Mouse (Mus musculus) forebrain, embryonic 10.5 days (tissue): ENCODE measurements around the gene Gas2l3. TPM values are rescaled to one million over a fixed set of nuclear protein-coding genes. Genes with fewer than 3 reads are reported as not detected.

Experiments used
- DNase-seq: peaks from one replicate; pipeline ENCODE4 v3.0.0-alpha.2; 2017; ENCODE audit warnings: low spot score; ENCODE audit errors: extremely low spot score
- H3K27ac ChIP-seq: fragments of 300-500 bp; sonication (generic); 2 replicates; pipeline ENCODE4 v1.5.1; 2016; ENCODE audit warnings: mild to moderate bottlenecking
- H3K27me3 ChIP-seq: fragments of 300-500 bp; sonication (generic); 2 replicates; pipeline ENCODE4 v1.6.1; 2016; ENCODE audit warnings: mild to moderate bottlenecking; ENCODE audit not compliant: poor library complexity, severe bottlenecking
- H3K36me3 ChIP-seq: fragments of 300-500 bp; sonication (generic); replicated peaks from 2 replicates; pipeline ENCODE4 v1.6.1; 2016; ENCODE audit warnings: mild to moderate bottlenecking, moderate library complexity
- H3K4me1 ChIP-seq: fragments of 300-500 bp; sonication (generic); 2 replicates; pipeline ENCODE4 v1.6.1; 2016
- H3K4me3 ChIP-seq: fragments of 300-500 bp; sonication (generic); 2 replicates; pipeline ENCODE4 v1.5.1; 2016; ENCODE audit warnings: mild to moderate bottlenecking, moderate library complexity
- H3K9me3 ChIP-seq: fragments of 300-500 bp; sonication (generic); 2 replicates; pipeline ENCODE4 v1.6.1; 2016; ENCODE audit warnings: mild to moderate bottlenecking, moderate library complexity
- WGBS: fragments of 180-500 bp; shearing (Covaris S2); methylation state at CpG from one replicate; pipeline ENCODE4 v1.1.7; 2016; 5-methylcytosine and 5-hydroxymethylcytosine counted together
- polyA plus RNA-seq: library from polyadenylated mRNA; unstranded; fragments of >200 nt; fragmentation: Nextera tagmentation; extraction: Ambion mirVana; gene quantifications from 2 replicates; pipeline ENCODE4 v1.2.1, GENCODE M21; 2016

Gene Gas2l3
- 14.7 and 15.4 TPM in 2 replicates for polyA plus RNA-seq

DNA sequence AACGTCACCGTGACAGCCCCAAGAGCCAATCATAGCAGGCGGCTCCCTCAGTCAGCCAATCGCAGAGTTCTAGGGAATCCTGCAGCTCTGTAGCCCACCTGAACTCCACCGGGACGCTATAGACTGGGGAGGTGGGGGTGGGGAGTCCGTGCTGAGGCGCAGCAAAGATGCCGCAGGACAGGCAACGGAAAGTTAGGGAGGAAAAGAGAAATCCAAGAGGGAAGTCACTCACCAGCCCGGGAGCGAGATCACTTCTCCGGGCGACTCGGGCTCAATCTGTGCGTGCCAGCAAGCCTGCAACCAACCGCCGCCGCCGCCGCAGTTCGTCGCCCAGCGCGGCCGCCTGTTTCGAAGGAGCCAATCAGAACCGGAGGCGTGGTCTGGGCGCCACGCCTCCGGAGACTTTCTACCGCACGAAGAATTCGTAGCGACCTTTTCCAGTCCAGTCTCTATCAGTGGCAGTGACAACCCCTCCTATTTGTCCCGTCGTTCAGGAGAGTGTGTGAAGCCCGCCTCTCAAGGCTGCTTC, at the start of gene Gas2l3:
TSS of gene Gas2l3 (minus strand) at position 345 of the 529 bp plus-strand sequence.
- H3K4me1 ChIP-seq: peaks cover 20% of the 10 kb centered on the region
- peak within 1 kb of the TSS; percentile 92 for H3K27ac ChIP-seq
- peak within 1 kb of the TSS; percentile 73 for H3K4me3 ChIP-seq
- DNase-seq: peak; percentile 87
- peaks cover 5% of the 10 kb centered on the region; the same call in 1 of the 2 replicates for H3K9me3 ChIP-seq
- WGBS: under 1% methylated on average over 39 of the region's 39 CpGs
- H3K27me3 ChIP-seq: peaks cover 65% of the 10 kb centered on the region
- peaks cover 8% of the 10 kb centered on the region for H3K36me3 ChIP-seq

- H3K27me3 ChIP-seq: peaks cover 94% of the 10 kb centered on the region
These were observed 47.6 kb upstream of the Gas2l3 start for GRCm38 (mm10) chr10:89491321-89491720.

GRCm38 (mm10) chr10:89490250-89490649, 46.5 kb upstream of the Gas2l3 start:
- no peak overlapping the region for H3K27ac ChIP-seq
- no peaks in the 10 kb centered on the region for H3K36me3 ChIP-seq
- 83% methylated on average over 3 of the region's 3 CpGs for WGBS
- peaks cover 94% of the 10 kb centered on the region for H3K27me3 ChIP-seq
- H3K4me1 ChIP-seq: peaks cover 27% of the 10 kb centered on the region
- no peak for DNase-seq
- no peaks in the 10 kb centered on the region for H3K9me3 ChIP-seq
- H3K4me3 ChIP-seq: no peak overlapping the region

More at GRCm38 (mm10) chr10:89491321-89491720, 47.6 kb upstream of the Gas2l3 start:
- Histone ChIP-seq H3K4me3 (no peak overlapping the region), H3K9me3 (no peaks in the 10 kb centered on the region), H3K36me3 (no peaks in the 10 kb centered on the region), H3K27ac (no peak overlapping the region), H3K4me1 (peaks cover 27% of the 10 kb centered on the region)
- no peak for DNase-seq
- WGBS: 6% methylated on average over 3 of the region's 3 CpGs

- Histone ChIP-seq H3K9me3 (no peaks in the 10 kb centered on the region), H3K27me3 (peaks cover 92% of the 10 kb centered on the region), H3K36me3 (no peaks in the 10 kb centered on the region), H3K4me1 (peaks cover 27% of the 10 kb centered on the region), H3K27ac (no peak overlapping the region), H3K4me3 (no peak overlapping the region)
- 86% methylated on average over 4 of the region's 4 CpGs for WGBS
- no peak for DNase-seq
These were observed 45.7 kb upstream of the Gas2l3 start for GRCm38 (mm10) chr10:89489459-89489858.

GRCm38 (mm10) chr10:89486995-89487742, 43.4 kb upstream of the Gas2l3 start:
- H3K9me3 ChIP-seq: no peaks in the 10 kb centered on the region
- H3K4me3 ChIP-seq: no peak overlapping the region
- no peak overlapping the region; the same call in 1 of the 2 replicates for H3K27ac ChIP-seq
- H3K27me3 ChIP-seq: peaks cover 75% of the 10 kb centered on the region
- DNase-seq: no peak
- no peaks in the 10 kb centered on the region for H3K36me3 ChIP-seq
- peaks cover 38% of the 10 kb centered on the region for H3K4me1 ChIP-seq
- 54% methylated on average over 4 of the region's 4 CpGs for WGBS

GRCm38 (mm10) chr10:89484907-89485306, 41.1 kb upstream of the Gas2l3 start:
- peaks cover 57% of the 10 kb centered on the region for H3K27me3 ChIP-seq
- H3K4me3 ChIP-seq: no peak overlapping the region
- no peaks in the 10 kb centered on the region for H3K36me3 ChIP-seq
- DNase-seq: no peak
- no peak overlapping the region for H3K27ac ChIP-seq
- H3K9me3 ChIP-seq: no peaks in the 10 kb centered on the region
- peaks cover 40% of the 10 kb centered on the region for H3K4me1 ChIP-seq

DNA sequence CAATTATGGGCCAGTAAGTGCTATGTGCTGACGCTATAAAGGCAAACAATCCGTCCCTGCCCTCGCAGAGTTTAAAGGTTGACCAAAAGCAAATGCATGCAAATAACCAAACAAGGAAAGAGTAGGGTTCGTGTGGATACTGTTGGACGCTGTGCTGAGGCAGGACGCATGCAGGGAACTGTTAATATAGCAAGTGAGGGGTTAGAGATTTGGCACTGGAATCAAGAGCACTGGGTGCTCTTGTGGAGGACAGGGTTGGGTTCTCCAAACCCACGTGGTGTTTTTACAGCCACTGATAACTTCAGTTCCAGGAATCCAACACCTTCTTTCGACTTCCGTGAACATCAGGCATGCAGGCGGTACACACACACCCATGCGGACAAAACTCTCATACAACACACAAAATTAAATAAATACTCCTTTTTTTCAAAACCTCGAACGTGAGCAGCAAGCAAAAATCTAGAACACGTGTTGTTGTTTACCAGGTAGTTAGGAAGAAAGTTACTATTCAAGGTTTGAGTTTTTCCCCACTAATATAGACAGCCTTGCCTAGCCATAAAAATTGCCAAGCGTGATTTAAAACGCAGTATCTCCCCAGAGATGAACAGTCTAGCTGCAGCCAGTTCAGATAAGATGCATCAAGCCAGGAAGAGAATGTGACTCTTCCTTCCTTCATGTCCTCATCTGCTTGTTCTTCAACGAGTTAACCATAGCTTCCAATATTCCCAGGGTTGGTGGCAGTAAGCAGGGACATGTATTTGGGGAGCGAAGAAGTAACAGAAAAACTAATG, 40.2 kb upstream of the Gas2l3 start:
- 90% methylated on average over 18 of the region's 18 CpGs for WGBS
- Histone ChIP-seq H3K9me3 (no peaks in the 10 kb centered on the region), H3K36me3 (no peaks in the 10 kb centered on the region), H3K4me3 (no peak overlapping the region), H3K27ac (0 out of 2 replicates have a peak overlapping the region, but pooled peaks have one; percentile 30), H3K27me3 (peaks cover 48% of the 10 kb centered on the region), H3K4me1 (peaks cover 40% of the 10 kb centered on the region)
- no peak for DNase-seq

- Histone ChIP-seq H3K4me1 (peaks cover 40% of the 10 kb centered on the region), H3K36me3 (no peaks in the 10 kb centered on the region), H3K27me3 (peaks cover 39% of the 10 kb centered on the region), H3K4me3 (no peak overlapping the region), H3K27ac (no peak overlapping the region), H3K9me3 (no peaks in the 10 kb centered on the region)
- 89% methylated on average over 14 of the region's 14 CpGs for WGBS
- DNase-seq: no peak
These were observed 39.3 kb upstream of the Gas2l3 start for GRCm38 (mm10) chr10:89483113-89483512.

GRCm38 (mm10) chr10:89482142-89482681, 38.4 kb upstream of the Gas2l3 start:
- Histone ChIP-seq H3K27ac (peak overlapping the region; percentile 63; the same call in 1 of the 2 replicates), H3K4me1 (peaks cover 34% of the 10 kb centered on the region), H3K27me3 (peaks cover 31% of the 10 kb centered on the region), H3K4me3 (no peak overlapping the region; the same call in 1 of the 2 replicates), H3K36me3 (no peaks in the 10 kb centered on the region), H3K9me3 (no peaks in the 10 kb centered on the region)
- 49% methylated on average over 10 of the region's 10 CpGs for WGBS
- DNase-seq: no peak

DNA sequence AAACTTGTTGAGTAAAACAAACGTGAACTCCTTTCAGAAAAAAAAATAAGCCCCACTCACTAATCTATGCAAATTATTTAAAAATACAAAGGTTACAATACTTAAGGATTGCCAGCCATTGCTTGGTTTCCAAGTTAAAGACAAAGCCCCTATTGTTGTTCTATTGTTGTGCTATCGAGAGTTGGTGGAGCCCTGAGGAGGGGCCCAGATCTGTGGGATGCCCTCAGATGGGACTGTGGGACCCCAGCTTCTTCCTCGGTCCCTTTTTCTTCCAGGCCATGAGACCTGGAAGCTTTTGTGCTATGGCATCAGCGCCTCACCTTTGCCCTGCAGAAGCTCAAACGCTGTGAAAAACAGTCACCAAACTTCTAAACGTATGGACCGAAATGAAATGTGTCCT, 37.9 kb upstream of the Gas2l3 start:
- no peak for DNase-seq
- Histone ChIP-seq H3K9me3 (no peaks in the 10 kb centered on the region), H3K27ac (peak overlapping the region; percentile 63; the same call in 1 of the 2 replicates), H3K27me3 (peaks cover 26% of the 10 kb centered on the region), H3K4me3 (no peak overlapping the region), H3K4me1 (peaks cover 28% of the 10 kb centered on the region), H3K36me3 (no peaks in the 10 kb centered on the region)
- WGBS: 26% methylated on average over 7 of the region's 7 CpGs

DNA sequence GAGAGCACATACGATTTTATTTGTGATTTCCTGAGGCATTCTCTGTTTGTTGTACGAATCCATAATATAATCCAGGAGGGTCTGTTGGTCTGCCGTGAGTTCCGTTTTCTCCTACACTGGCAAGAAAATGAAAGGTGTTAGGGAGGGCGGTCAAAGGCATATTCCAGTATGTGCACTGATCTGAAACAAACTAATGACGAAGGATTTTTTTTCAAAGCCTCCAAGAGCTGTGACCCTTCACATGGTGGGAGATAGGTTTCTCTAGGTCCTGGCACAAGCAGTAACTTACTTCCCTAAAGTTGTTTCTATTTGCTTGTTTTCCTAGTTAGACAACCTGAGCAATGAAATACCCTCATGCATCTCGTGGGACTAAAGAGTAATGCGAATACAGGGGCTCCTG, 35.0 kb upstream of the Gas2l3 start:
- Histone ChIP-seq H3K36me3 (no peaks in the 10 kb centered on the region), H3K4me1 (peaks cover 26% of the 10 kb centered on the region), H3K27me3 (peaks cover 6% of the 10 kb centered on the region; the same call in 1 of the 2 replicates), H3K4me3 (no peak overlapping the region), H3K27ac (no peak overlapping the region), H3K9me3 (no peaks in the 10 kb centered on the region)
- whole genome bisulfite sequencing: 90% methylated on average over 8 of the region's 8 CpGs
- DNase-seq: no peak

GRCm38 (mm10) chr10:89470596-89471353, 27.0 kb upstream of the Gas2l3 start:
- peaks cover 8% of the 10 kb centered on the region; the same call in 1 of the 2 replicates for H3K9me3 ChIP-seq
- H3K27ac ChIP-seq: peak overlapping the region; percentile 58; the same call in 1 of the 2 replicates
- H3K4me1 ChIP-seq: peaks cover 15% of the 10 kb centered on the region
- no peak overlapping the region for H3K4me3 ChIP-seq
- no peaks in the 10 kb centered on the region for H3K36me3 ChIP-seq
- H3K27me3 ChIP-seq: no peaks in the 10 kb centered on the region
- no peak for DNase-seq
- WGBS: 53% methylated on average over 7 of the region's 7 CpGs
